Mouse (Mus musculus) bone marrow, adult 2 months (tissue): ENCODE data around the gene Nav3.

Source experiments
- CTCF ChIP-seq: fragments of 200-500 bp; IDR thresholded peaks from 2 replicates; pipeline ENCODE4 v1.5.1; 2011; ENCODE audit warnings: low read length, control low read depth; ENCODE audit not compliant: control insufficient read depth, insufficient read depth
- POLR2A ChIP-seq: fragments of 200-500 bp; IDR thresholded peaks from 2 replicates; pipeline ENCODE4 v1.6.1; 2011; ENCODE audit warnings: low read depth, mild to moderate bottlenecking, control low read depth, low read length, borderline replicate concordance; ENCODE audit not compliant: control insufficient read depth

- no peak for TF ChIP-seq CTCF
- TF ChIP-seq POLR2A, result no peak
Observed at GRCm38 (mm10) chr10:110156412-110156811, 299.6 kb downstream of the Nav3 start.
